Mouse (Mus musculus): ENCODE results near the gene Rit1. TPM values are rescaled to one million over a fixed set of nuclear protein-coding genes. Genes with fewer than 3 reads are reported as not detected.
A peak's percentile ranks its signal among the peaks of the same experiment; 100 is the strongest.
"Not testable (repeated sequence)": the region's sequence is repeated elsewhere in the genome, so short reads cannot be mapped to it uniquely, and the experiment has no call there.

Rit1 gene
- polyA plus RNA-seq, 1 experiment from 2014 or later: 62.6 TPM

- Histone ChIP-seq H3K4me2 (ENCODE audit: low read length) (peak within 1 kb of the TSS; percentile 52), H3K4me3 (ENCODE audit: control insufficient read depth in 1 of 2, insufficient read depth in 1 of 2, low read depth in 1 of 2, low read length in 2 of 2) (peak within 1 kb of the TSS; percentile 36 to 50), H3K9ac (ENCODE audit: low read length) (peak within 1 kb of the TSS; percentile 48; the same call in 1 of the 2 replicates), H3K27ac (replicated peaks in 1 of 2; ENCODE audit: control insufficient read depth in 1 of 2, insufficient read depth in 1 of 2, low read depth in 2 of 2, low read length in 2 of 2) (peak within 1 kb of the TSS in 1 of 2 experiments; percentile 20; a peak in 2 of 4 replicates)
- not testable (repeated sequence) for H3K27me3 ChIP-seq (ENCODE audit: control insufficient read depth, insufficient read depth, low read length); H3K4me1 ChIP-seq (ENCODE audit: control insufficient read depth in 2 of 2, insufficient read depth in 2 of 2, low read length in 2 of 2); H3K9me3 ChIP-seq (ENCODE audit: control insufficient read depth, low read length); H3K36me3 ChIP-seq (ENCODE audit: control insufficient read depth, insufficient read depth, low read length)
- peak; percentile 37 for ATAC-seq (ENCODE audit: insufficient number of reproducible peaks, insufficient read depth, low FRiP score, low read depth)
- WGBS: 4% methylated on average over 30 of the region's 51 CpGs
Observed at GRCm38 (mm10) chr3:88774939-88775841, 58.6 kb downstream of the Rit1 start, which contains the start of gene Syt11. TSS of gene Syt11 (minus strand) at chr3:88775164.

Other genes starting within 250 kb of the Rit1 start
- gene Lmna, start 206.9 kb upstream of the Rit1 start, polyA plus RNA-seq (2014; fragmentation: Nextera tagmentation; extraction: Ambion mirVana): 76.7 and 84.1 TPM in 2 replicates
- 9.0 and 11.0 TPM in 2 replicates for gene Mex3a, start 184.4 kb upstream of the Rit1 start, polyA plus RNA-seq (2014; fragmentation: Nextera tagmentation; extraction: Ambion mirVana)
- gene Rab25, start 168.5 kb upstream of the Rit1 start, polyA plus RNA-seq (2014; fragmentation: Nextera tagmentation; extraction: Ambion mirVana): 0.30 TPM in 1 of 2 replicates, not detected in the other
- 75.6 and 87.5 TPM in 2 replicates for gene Lamtor2, start 163.8 kb upstream of the Rit1 start, polyA plus RNA-seq (2014; fragmentation: Nextera tagmentation; extraction: Ambion mirVana)
- gene Ubqln4, start 163.1 kb upstream of the Rit1 start, polyA plus RNA-seq (2014; fragmentation: Nextera tagmentation; extraction: Ambion mirVana): 37.4 and 37.5 TPM in 2 replicates
- gene Ssr2, start 141.0 kb upstream of the Rit1 start, polyA plus RNA-seq (2014; fragmentation: Nextera tagmentation; extraction: Ambion mirVana): 178 and 181 TPM in 2 replicates
- gene Arhgef2, start 110.9 kb upstream of the Rit1 start, polyA plus RNA-seq (2014; fragmentation: Nextera tagmentation; extraction: Ambion mirVana): 92.6 and 94.2 TPM in 2 replicates
- not detected in 2 replicates for gene Rxfp4, start 63.7 kb upstream of the Rit1 start, polyA plus RNA-seq (2014; fragmentation: Nextera tagmentation; extraction: Ambion mirVana)
- gene Khdc4, start 31.0 kb upstream of the Rit1 start, polyA plus RNA-seq (2014; fragmentation: Nextera tagmentation; extraction: Ambion mirVana): 60.2 and 62.0 TPM in 2 replicates
- 9.7 and 11.1 TPM in 2 replicates for gene Syt11, start 58.3 kb downstream of the Rit1 start, polyA plus RNA-seq (2014; fragmentation: Nextera tagmentation; extraction: Ambion mirVana)
- gene Gon4l, start 118.4 kb downstream of the Rit1 start, polyA plus RNA-seq (2014; fragmentation: Nextera tagmentation; extraction: Ambion mirVana): 9.1 and 9.6 TPM in 2 replicates
- 47.8 and 49.8 TPM in 2 replicates for gene Msto1, start 197.2 kb downstream of the Rit1 start, polyA plus RNA-seq (2014; fragmentation: Nextera tagmentation; extraction: Ambion mirVana)
- 16.8 and 17.4 TPM in 2 replicates for gene Ash1l, start 233.8 kb downstream of the Rit1 start, polyA plus RNA-seq (2014; fragmentation: Nextera tagmentation; extraction: Ambion mirVana)
- gene Dap3, start 234.3 kb downstream of the Rit1 start, polyA plus RNA-seq (2014; fragmentation: Nextera tagmentation; extraction: Ambion mirVana): 138 and 141 TPM in 2 replicates

Data from heart, embryonic 14.5 days (tissue).